Mouse (Mus musculus): Measurements from ENCODE around the gene Olfr68.
"Not testable (repeated sequence)": the region's sequence is repeated elsewhere in the genome, so short reads cannot be mapped to it uniquely, and the experiment has no call there.

The Olfr68 gene

GRCm38 (mm10) chr7:103767687-103768086 lies 11.8 kb downstream of the Olfr68 start:
- not testable (repeated sequence) for DNase-seq (ENCODE audit: low read depth, low spot score)

GRCm38 (mm10) chr7:103762212-103762611 lies 17.3 kb downstream of the Olfr68 start:
- not testable (repeated sequence) for DNase-seq (ENCODE audit: low read depth, low spot score)

GRCm38 (mm10) chr7:103757233-103757632 lies 22.3 kb downstream of the Olfr68 start, which contains the start of gene Olfr630:
Olfr630 (minus strand) TSS chr7:103757333.
- no peak for DNase-seq (ENCODE audit: low read depth, low spot score)

GRCm38 (mm10) chr7:103744843-103745242 lies 34.7 kb downstream of the Olfr68 start, which contains the start of gene Olfr629:
Olfr629 (minus strand) TSS chr7:103744943.
- DNase-seq (ENCODE audit: low read depth, low spot score): no peak

- DNase-seq (ENCODE audit: low read depth, low spot score): no peak
Measured at GRCm38 (mm10) chr7:103730074-103730473, 49.4 kb downstream of the Olfr68 start, which contains the start of gene Olfr628. Olfr628 (plus strand) TSS chr7:103730374.

Measured in skeletal muscle tissue, adult 2 months (tissue).